Mouse (Mus musculus): ENCODE data around the gene Mmp11. TPM values are rescaled to one million over a fixed set of nuclear protein-coding genes. Genes with fewer than 3 reads are reported as not detected.

Gene Mmp11
- total RNA-seq, 2 experiments from 2014 or later: 2.8 to 3.0 TPM

Other genes with a start within 250 kb of the Mmp11 start
- gene Cabin1, start 172.2 kb downstream of the Mmp11 start, total RNA-seq (2021): 10 to 100 TPM; 62.9 to 63.0 TPM
- gene Ddt, start 163.1 kb downstream of the Mmp11 start, total RNA-seq (2021): 10 to 100 TPM; 53.6 to 54.5 TPM
- gene Gm20441, start 155.5 kb downstream of the Mmp11 start, total RNA-seq (2021): not detected
- gene Gstt3, start 155.1 kb downstream of the Mmp11 start, total RNA-seq (2021): 1 to 10 TPM; 2.5 to 2.6 TPM
- 10 to 100 TPM; 14.2 to 16.5 TPM for gene Gstt1, start 137.9 kb downstream of the Mmp11 start, total RNA-seq (2021)
- gene Gstt4, start 114.0 kb downstream of the Mmp11 start, total RNA-seq (2021): not detected
- 1 to 10 TPM; 4.3 to 5.0 TPM for gene Gstt2, start 99.1 kb downstream of the Mmp11 start, total RNA-seq (2021)
- gene Mif, start 76.3 kb downstream of the Mmp11 start, total RNA-seq (2021): 100 to 1,000 TPM; 526 to 535 TPM
- 1 to 10 TPM; 4.0 to 4.9 TPM for gene Derl3, start 43.1 kb downstream of the Mmp11 start, total RNA-seq (2021)
- gene Smarcb1, start 14.9 kb downstream of the Mmp11 start, total RNA-seq (2021): 10 to 100 TPM; 74.5 to 79.4 TPM
- gene Chchd10, start 3.4 kb downstream of the Mmp11 start, total RNA-seq (2021): 100 to 1,000 TPM; 416 to 479 TPM
- not detected for gene Gm867, start 4.2 kb upstream of the Mmp11 start, total RNA-seq (2021)
- not detected for gene Vpreb3, start 6.6 kb upstream of the Mmp11 start, total RNA-seq (2021)
- gene Gm5134, start 18.0 kb upstream of the Mmp11 start, total RNA-seq (2021): not detected
- 10 to 100 TPM; 15.4 to 17.5 TPM for gene Zfp280b, start 96.2 kb upstream of the Mmp11 start, total RNA-seq (2021)
- gene Slc5a4b, start 174.5 kb upstream of the Mmp11 start, total RNA-seq (2021): not detected
- not detected for gene Slc5a4a, start 211.0 kb upstream of the Mmp11 start, total RNA-seq (2021)